Mouse (Mus musculus) heart, embryonic 11.5 days (tissue): Measurements from ENCODE around the gene Egfem1. TPM values are rescaled to one million over a fixed set of nuclear protein-coding genes. Genes with fewer than 3 reads are reported as not detected.

Experiments
- ATAC-seq: fragments of 200-750 bp; cut with Nextera tagmentation; replicated peaks from 2 replicates; pipeline ENCODE4 v1.8.0; 2017; ENCODE audit warnings: moderate library complexity; ENCODE audit not compliant: insufficient number of reproducible peaks, low FRiP score, low TSS enrichment
- H3K27ac ChIP-seq: fragments of 300-500 bp; sonication (generic); 2 replicates; pipeline ENCODE4 v1.5.1; 2014; ENCODE audit warnings: mild to moderate bottlenecking, low read depth, low read length
- H3K27me3 ChIP-seq: fragments of 300-500 bp; sonication (generic); 2 replicates; pipeline ENCODE4 v1.6.1; 2014; ENCODE audit warnings: mild to moderate bottlenecking, low read length, mixed read lengths; ENCODE audit not compliant: control insufficient read depth, insufficient read depth
- H3K36me3 ChIP-seq: fragments of 300-500 bp; sonication (generic); 2 replicates; pipeline ENCODE4 v1.6.1; 2014; ENCODE audit warnings: mild to moderate bottlenecking, low read length, moderate library complexity, mixed read lengths; ENCODE audit not compliant: control insufficient read depth, insufficient read depth
- H3K4me1 ChIP-seq: fragments of 300-500 bp; sonication (generic); 2 replicates; pipeline ENCODE4 v1.6.1; 2014; ENCODE audit warnings: low read length; ENCODE audit not compliant: control insufficient read depth, insufficient read depth
- H3K4me2 ChIP-seq: fragments of 300-500 bp; sonication (generic); 2 replicates; pipeline ENCODE4 v1.6.1; 2014; ENCODE audit warnings: mild to moderate bottlenecking, moderate library complexity
- H3K4me3 ChIP-seq: fragments of 300-500 bp; sonication (generic); 2 replicates; pipeline ENCODE4 v1.5.1; 2014; ENCODE audit warnings: low read depth, low read length
- H3K9ac ChIP-seq: fragments of 300-500 bp; sonication (generic); 2 replicates; pipeline ENCODE4 v1.6.1; 2014; ENCODE audit warnings: mild to moderate bottlenecking, low read depth, low read length, moderate library complexity
- H3K9me3 ChIP-seq: fragments of 300-500 bp; sonication (generic); replicated peaks from 2 replicates; pipeline ENCODE4 v1.6.1; 2016; ENCODE audit warnings: low read length; ENCODE audit not compliant: control insufficient read depth
- WGBS: fragments of 180-500 bp; shearing (Covaris S2); extraction: QIAGEN DNeasy Blood & Tissue Kit; methylation state at CpG from one replicate; pipeline ENCODE4 v1.1.7; 2014; ENCODE audit not compliant: insufficient replicate concordance; 5-methylcytosine and 5-hydroxymethylcytosine counted together
- polyA plus RNA-seq: library from polyadenylated mRNA; unstranded; fragments of >200 nt; fragmentation: Nextera tagmentation; extraction: Ambion mirVana; gene quantifications from 2 replicates; pipeline ENCODE4 v1.2.1, GENCODE M21; 2014

Egfem1 gene
- polyA plus RNA-seq, 1 experiment from 2014 or later: 0.11 TPM

DNA sequence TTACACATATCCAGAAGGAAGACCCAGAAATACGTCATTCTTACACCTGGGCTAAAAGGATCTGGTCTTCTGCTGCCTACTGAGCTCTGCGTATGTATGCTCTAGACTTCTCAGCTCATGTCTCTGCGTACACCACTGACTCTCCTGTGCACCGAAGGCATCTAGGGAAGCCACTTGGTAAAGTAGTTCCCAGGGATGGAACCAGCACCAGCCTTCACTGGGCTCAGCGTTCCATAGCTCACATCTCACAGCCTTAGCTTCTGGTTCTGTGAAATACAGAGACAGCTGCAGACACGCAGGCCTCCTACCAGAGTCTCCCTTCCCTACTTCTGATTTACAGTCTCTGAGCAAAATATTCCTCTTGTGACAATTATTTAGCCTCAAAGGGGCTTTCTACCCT is 361.2 kb downstream of the Egfem1 start:
- Histone ChIP-seq H3K36me3 (no peaks in the 10 kb centered on the region), H3K9ac (no peak overlapping the region), H3K4me1 (no peaks in the 10 kb centered on the region), H3K4me3 (no peak overlapping the region), H3K9me3 (no peaks in the 10 kb centered on the region), H3K27me3 (no peaks in the 10 kb centered on the region), H3K27ac (no peak overlapping the region), H3K4me2 (no peak overlapping the region)
- WGBS: 84% methylated on average over 6 of the region's 6 CpGs
- no peak for ATAC-seq

DNA sequence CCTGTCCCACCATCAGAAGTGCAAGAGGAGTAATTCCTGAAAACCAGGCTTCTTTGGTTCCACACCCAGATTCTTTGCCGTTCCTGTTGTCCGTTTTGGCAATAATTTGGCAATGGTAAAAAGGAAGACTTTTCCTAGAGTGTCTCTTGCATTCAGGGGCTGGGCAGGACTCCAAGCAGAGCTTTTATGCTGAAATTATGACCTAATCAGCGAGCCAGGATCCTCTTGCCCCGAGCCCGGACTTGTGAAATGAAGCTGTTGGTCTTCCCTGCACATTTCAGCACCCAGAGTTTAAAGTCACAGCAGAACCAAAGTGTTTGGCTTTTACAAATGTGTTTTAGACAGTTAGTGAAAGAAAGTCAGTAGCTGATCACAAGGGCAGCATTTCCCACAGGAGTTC is 362.8 kb downstream of the Egfem1 start:
- no peak overlapping the region for H3K9ac ChIP-seq
- no peaks in the 10 kb centered on the region for H3K36me3 ChIP-seq
- H3K4me3 ChIP-seq: no peak overlapping the region
- H3K9me3 ChIP-seq: no peaks in the 10 kb centered on the region
- H3K27me3 ChIP-seq: no peaks in the 10 kb centered on the region
- no peak for ATAC-seq
- no peaks in the 10 kb centered on the region for H3K4me1 ChIP-seq
- H3K4me2 ChIP-seq: no peak overlapping the region
- no peak overlapping the region for H3K27ac ChIP-seq
- WGBS: 62% methylated on average over 5 of the region's 5 CpGs

DNA sequence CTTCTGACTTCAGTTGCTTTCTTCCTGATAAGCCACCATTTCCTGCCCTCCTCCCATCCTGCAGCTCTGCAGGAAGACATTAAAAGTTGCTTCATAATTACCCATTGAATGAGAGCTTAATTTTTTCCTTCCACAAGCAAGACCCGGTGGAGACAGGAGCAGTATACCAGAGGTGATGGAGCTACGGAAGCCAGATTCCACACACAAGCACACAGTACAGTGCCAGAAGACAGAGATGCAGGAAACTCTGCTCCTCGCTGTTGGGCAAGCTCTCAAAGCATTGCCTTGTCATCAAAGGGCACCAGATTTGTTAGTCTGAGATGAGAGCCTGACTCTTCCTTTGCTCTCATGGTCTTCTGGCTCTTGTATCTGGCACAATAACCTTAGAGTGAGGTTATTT is 364.3 kb downstream of the Egfem1 start:
- 48% methylated on average over 3 of the region's 3 CpGs for WGBS
- H3K4me1 ChIP-seq: no peaks in the 10 kb centered on the region
- H3K4me2 ChIP-seq: no peak overlapping the region
- ATAC-seq: no peak
- H3K36me3 ChIP-seq: no peaks in the 10 kb centered on the region
- H3K27ac ChIP-seq: no peak overlapping the region
- H3K27me3 ChIP-seq: no peaks in the 10 kb centered on the region
- no peaks in the 10 kb centered on the region for H3K9me3 ChIP-seq
- H3K4me3 ChIP-seq: no peak overlapping the region
- H3K9ac ChIP-seq: no peak overlapping the region

DNA sequence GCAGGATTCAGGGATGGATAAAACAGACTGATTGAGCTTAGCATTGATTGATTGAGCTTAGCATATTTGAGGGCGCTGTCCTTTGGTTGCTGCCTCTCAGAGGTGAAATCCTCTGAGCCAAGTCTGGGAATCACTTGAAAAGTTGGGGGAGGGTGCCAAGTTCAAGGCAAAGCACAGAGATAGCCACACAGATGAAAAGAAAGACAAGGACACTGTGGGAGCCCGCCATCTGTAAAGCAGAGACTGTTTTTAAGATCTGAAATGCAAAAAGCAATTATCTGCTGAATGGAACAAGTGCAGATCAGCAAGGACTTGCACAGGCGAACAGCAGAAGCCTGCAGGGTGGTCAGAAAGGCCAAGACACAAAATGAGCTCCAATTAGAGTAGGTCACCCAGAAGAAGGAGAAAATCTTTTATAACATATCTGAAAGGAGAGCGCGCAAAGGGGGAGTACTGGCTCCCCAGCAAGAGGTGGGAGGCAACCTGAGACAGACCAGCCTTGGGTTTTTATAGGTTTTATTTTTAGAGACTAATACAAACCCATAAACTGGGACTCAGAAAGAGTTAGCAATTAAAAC is 367.1 kb downstream of the Egfem1 start:
- WGBS: 65% methylated on average over 5 of the region's 5 CpGs
- Histone ChIP-seq H3K4me2 (no peak overlapping the region), H3K27ac (no peak overlapping the region), H3K27me3 (no peaks in the 10 kb centered on the region), H3K9me3 (no peaks in the 10 kb centered on the region), H3K9ac (no peak overlapping the region), H3K36me3 (no peaks in the 10 kb centered on the region), H3K4me1 (no peaks in the 10 kb centered on the region), H3K4me3 (no peak overlapping the region)
- ATAC-seq: no peak

DNA sequence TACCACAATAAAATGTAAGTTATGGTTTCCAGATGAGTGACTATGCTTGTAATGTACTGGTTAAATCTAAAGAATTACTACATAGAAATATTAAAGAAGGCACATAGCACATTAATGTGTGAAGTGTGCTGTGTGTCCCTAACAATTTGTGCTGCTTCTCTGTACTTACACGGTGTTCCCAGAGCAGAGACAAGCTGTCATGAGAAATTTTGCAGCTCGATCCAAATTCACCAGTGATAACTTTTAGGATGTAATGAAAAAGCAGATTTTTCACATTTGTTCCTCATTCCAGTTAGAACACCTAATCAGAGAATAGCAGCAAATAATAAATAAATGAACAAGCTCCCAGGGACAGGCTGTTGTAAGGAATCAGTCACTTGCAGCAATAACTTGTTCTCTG is 416.4 kb downstream of the Egfem1 start:
- Histone ChIP-seq H3K4me2 (no peak overlapping the region), H3K9me3 (no peaks in the 10 kb centered on the region), H3K4me1 (no peaks in the 10 kb centered on the region), H3K36me3 (no peaks in the 10 kb centered on the region), H3K27ac (no peak overlapping the region), H3K4me3 (no peak overlapping the region), H3K9ac (no peak overlapping the region), H3K27me3 (no peaks in the 10 kb centered on the region)
- 74% methylated on average over 2 of the region's 2 CpGs for WGBS
- ATAC-seq: no peak

DNA sequence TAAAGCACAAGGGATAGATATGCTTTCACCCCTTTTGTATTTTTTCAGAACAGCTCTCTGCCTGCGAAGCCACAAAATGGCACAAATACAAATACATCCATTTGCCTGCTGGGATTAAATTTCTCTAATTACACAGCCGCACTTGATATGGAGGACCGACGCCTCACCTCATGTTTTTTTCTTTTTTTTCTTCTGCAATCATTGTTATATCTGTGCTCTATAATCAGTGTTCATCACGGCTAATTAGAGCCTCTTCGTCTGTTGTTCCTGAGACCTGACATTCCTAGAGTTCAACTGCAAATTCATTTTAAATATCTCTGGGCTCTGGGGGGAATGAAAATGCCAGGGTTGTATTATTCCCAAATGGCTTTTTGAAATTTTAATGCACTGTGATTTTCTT is 417.4 kb downstream of the Egfem1 start:
- 84% methylated on average over 6 of the region's 6 CpGs for WGBS
- ATAC-seq: no peak
- Histone ChIP-seq H3K4me1 (no peaks in the 10 kb centered on the region), H3K4me2 (no peak overlapping the region), H3K27ac (no peak overlapping the region), H3K27me3 (no peaks in the 10 kb centered on the region), H3K9ac (no peak overlapping the region), H3K9me3 (no peaks in the 10 kb centered on the region), H3K36me3 (no peaks in the 10 kb centered on the region), H3K4me3 (no peak overlapping the region)

DNA sequence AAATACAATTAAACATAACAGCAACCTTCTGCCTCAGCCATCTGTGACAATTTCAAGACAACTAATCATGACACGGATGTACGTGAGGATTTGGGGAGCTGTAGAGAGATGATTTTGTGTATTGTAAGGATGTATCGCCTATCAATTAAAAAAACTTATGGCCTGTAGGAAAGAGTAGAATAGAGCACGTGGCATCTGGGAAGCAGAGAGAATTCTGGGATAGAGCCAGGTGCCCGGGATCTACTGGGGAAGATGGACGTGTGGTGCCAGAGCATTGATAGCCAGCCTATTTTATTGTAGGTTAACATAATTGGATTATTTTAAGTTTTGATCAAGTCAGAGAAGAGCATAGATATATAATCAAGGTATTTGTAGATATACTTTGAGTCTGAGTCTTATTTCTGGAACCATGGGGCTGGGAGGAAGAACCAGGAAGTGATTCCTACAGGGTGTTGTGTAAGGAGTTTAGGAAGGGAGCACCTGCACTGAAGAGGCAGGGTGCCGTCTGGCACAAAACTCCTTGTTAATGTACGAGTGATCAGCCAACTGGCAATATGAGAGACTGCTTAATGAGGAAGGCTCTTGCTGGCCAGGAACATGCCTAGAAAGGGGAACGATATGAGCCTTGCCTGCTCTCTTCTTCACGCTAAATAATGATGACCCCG is 443.6 kb downstream of the Egfem1 start:
- Histone ChIP-seq H3K27me3 (no peaks in the 10 kb centered on the region), H3K4me3 (no peak overlapping the region), H3K4me2 (no peak overlapping the region), H3K27ac (no peak overlapping the region), H3K4me1 (no peaks in the 10 kb centered on the region), H3K36me3 (no peaks in the 10 kb centered on the region), H3K9me3 (no peaks in the 10 kb centered on the region), H3K9ac (no peak overlapping the region)
- 80% methylated on average over 11 of the region's 11 CpGs for WGBS
- no peak for ATAC-seq

DNA sequence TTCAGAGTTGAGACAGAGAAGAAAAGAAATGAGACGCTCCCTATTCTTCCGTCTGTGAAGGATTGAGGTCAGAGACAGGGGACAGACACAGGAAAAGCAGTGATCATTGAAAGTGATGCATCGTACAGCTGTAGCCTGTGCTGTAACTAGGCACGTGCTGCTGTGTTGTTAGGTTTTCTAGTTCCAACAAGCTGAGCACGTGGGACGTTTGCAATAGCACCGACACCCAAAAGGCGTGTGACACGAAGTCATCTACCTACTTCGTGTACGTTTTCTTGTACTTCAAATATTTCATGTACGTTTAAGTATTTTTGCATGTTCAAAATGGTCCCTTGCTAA is 444.1 kb downstream of the Egfem1 start:
- H3K36me3 ChIP-seq: no peaks in the 10 kb centered on the region
- no peak overlapping the region for H3K4me3 ChIP-seq
- H3K4me2 ChIP-seq: no peak overlapping the region
- ATAC-seq: no peak
- H3K27me3 ChIP-seq: no peaks in the 10 kb centered on the region
- H3K27ac ChIP-seq: no peak overlapping the region
- H3K9ac ChIP-seq: no peak overlapping the region
- 89% methylated on average over 12 of the region's 12 CpGs for WGBS
- no peaks in the 10 kb centered on the region for H3K4me1 ChIP-seq
- no peaks in the 10 kb centered on the region for H3K9me3 ChIP-seq

DNA sequence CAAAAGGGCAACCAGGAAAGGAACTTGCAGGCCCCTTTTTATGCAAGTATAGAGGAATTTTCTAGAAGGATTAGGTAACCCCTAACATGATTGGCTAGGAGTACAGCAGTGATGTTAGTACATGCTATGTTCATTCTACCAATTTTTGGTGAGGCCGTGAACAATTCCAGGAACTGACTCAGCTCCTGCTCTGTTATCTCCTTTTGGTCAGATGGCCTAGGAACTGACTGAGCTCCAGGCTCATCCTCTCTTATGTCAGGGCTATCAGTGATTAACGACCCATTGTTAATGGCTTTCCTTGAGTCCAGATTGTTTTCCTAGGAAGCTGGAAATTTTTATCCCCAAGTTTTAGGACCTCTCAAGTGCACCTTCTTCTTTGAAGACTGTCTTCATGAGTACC is 457.4 kb downstream of the Egfem1 start:
- H3K9ac ChIP-seq: no peak overlapping the region

More for the DNA sequence above, 457.4 kb downstream of the Egfem1 start:
- H3K4me3 ChIP-seq: no peak overlapping the region
- H3K27ac ChIP-seq: no peak overlapping the region
- no peaks in the 10 kb centered on the region for H3K27me3 ChIP-seq
- no peaks in the 10 kb centered on the region for H3K9me3 ChIP-seq
- H3K36me3 ChIP-seq: no peaks in the 10 kb centered on the region
- H3K4me1 ChIP-seq: no peaks in the 10 kb centered on the region
- WGBS: 29% methylated on average over 2 of the region's 2 CpGs
- H3K4me2 ChIP-seq: no peak overlapping the region
- ATAC-seq: no peak
